Mouse (Mus musculus): ENCODE measurements at regions not wholly inside any gene's neighbourhood (a gene's known extent, or its start where the extent isn't known, plus 50 kb on each side); places are given as distances from the start of the nearest gene placed in this dataset.

GRCm38 (mm10) chr1:61234298-61234682, 256.6 kb downstream of the Icos start:
- ATAC-seq (ENCODE audit: low FRiP score), result no peak
- H3K9ac ChIP-seq, result no peak overlapping the region
- H3K27me3 ChIP-seq, result no peaks in the 10 kb centered on the region
- peak overlapping the region; percentile 67; the same call in 1 of the 2 replicates for H3K27ac ChIP-seq
- H3K4me1 ChIP-seq (replicated peaks), result peaks cover 16% of the 10 kb centered on the region
- 0% methylated on average over 1 of the region's 1 CpGs for WGBS
- peak overlapping the region; percentile 36; the same call in 1 of the 2 replicates for H3K4me2 ChIP-seq
- H3K9me3 ChIP-seq, result no peaks in the 10 kb centered on the region
- H3K36me3 ChIP-seq, result no peaks in the 10 kb centered on the region
- no peak overlapping the region for H3K4me3 ChIP-seq

DNA sequence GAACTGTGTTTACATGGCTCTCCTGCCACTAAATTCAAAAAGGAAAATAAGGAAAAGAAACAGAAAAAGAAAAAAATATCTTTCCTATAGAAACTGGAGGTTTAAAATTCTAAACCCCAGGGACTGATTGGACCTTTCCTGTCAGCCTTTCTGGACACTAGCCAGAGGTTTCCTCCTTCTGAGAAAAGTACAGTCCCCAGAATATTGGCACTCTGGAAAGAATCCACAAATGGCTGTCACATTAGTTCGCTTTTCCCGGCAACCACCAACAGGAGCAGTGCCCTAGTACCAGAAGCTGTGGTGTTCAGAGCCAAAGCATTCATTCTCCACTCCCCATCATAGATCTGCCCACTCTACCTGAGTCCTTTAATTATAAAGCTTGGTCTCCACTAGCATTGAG, 258.8 kb downstream of the Icos start:
- no peak overlapping the region for H3K4me2 ChIP-seq
- 81% methylated on average over 2 of the region's 2 CpGs for WGBS
- H3K9me3 ChIP-seq, result no peaks in the 10 kb centered on the region
- H3K27me3 ChIP-seq, result no peaks in the 10 kb centered on the region
- H3K4me1 ChIP-seq (replicated peaks), result peaks cover 16% of the 10 kb centered on the region
- no peak for ATAC-seq (ENCODE audit: low FRiP score)
- H3K4me3 ChIP-seq, result no peak overlapping the region
- H3K36me3 ChIP-seq, result no peaks in the 10 kb centered on the region
- no peak overlapping the region for H3K9ac ChIP-seq
- no peak overlapping the region for H3K27ac ChIP-seq

DNA sequence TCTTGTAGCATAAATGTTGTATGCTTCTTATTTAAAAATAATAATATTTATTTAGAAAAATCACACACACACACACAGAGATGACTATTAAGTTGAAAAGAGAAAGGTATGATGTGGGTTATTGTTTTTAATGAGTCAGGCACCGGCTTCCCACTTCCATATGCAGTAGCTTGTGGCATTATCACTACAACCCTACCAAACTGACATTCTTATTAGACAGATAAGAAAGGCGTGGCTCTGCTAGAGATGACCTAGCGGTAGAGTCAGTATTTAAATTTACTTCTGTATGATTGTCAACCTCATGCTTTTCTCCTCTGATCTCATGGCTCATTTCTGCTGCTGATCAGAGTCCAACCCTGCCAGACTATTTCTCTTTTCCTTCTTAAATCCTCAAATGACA, 260.9 kb downstream of the Icos start:
- H3K9ac ChIP-seq, result no peak overlapping the region
- no peak overlapping the region for H3K4me3 ChIP-seq
- H3K4me1 ChIP-seq (replicated peaks), result peaks cover 9% of the 10 kb centered on the region
- no peak for ATAC-seq (ENCODE audit: low FRiP score)
- H3K4me2 ChIP-seq, result no peak overlapping the region
- H3K27me3 ChIP-seq, result no peaks in the 10 kb centered on the region
- no peaks in the 10 kb centered on the region for H3K36me3 ChIP-seq
- H3K9me3 ChIP-seq, result no peaks in the 10 kb centered on the region
- WGBS, result 93% methylated on average over 3 of the region's 3 CpGs
- no peak overlapping the region for H3K27ac ChIP-seq

DNA sequence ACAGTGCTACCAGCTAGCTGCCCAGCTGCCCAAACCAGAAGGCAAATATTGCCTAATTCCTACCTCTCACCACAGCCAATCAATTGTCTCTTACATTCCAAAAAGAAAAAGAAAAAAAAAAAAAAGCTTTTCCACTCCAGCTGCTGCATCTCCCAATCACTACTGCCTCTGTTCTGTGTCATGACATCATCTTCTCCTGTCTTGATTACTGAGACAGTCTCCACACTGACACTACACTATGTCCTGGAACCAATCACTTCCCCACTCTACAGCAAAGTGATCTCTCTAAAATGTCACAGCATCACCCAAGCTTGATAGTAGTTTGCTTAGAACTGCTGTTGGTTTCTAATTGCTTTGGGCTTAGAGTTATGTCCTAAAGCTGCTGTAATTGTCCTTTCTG, 279.8 kb downstream of the Icos start:
- Histone ChIP-seq H3K4me1 (replicated peaks) (no peaks in the 10 kb centered on the region), H3K27me3 (no peaks in the 10 kb centered on the region), H3K4me2 (no peak overlapping the region), H3K9me3 (no peaks in the 10 kb centered on the region), H3K36me3 (no peaks in the 10 kb centered on the region), H3K27ac (no peak overlapping the region), H3K9ac (no peak overlapping the region), H3K4me3 (no peak overlapping the region)
- ATAC-seq (ENCODE audit: low FRiP score), result no peak

DNA sequence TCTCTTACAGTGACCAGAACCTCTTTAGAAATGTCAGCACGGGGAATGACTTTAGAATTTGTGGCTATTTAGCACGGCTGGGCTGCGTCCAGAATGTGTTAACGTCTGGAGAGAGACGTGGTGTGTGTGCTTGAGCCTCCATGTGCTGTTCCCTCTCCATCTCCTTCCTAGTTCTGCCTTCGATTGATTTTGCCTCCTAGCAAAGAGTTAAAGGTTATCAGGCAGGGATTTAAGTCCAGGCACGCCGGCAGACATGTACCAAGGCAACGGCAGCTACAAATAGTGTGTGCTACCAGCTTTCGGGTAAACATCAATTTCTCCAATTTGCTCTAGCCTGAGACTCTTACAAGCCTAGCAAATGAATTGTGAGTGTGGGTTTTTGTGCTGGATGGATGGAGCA, 285.7 kb downstream of the Icos start:
- Histone ChIP-seq H3K36me3 (no peaks in the 10 kb centered on the region), H3K4me2 (no peak overlapping the region), H3K9ac (no peak overlapping the region), H3K9me3 (no peaks in the 10 kb centered on the region), H3K27ac (no peak overlapping the region), H3K4me3 (no peak overlapping the region), H3K27me3 (no peaks in the 10 kb centered on the region), H3K4me1 (replicated peaks) (peaks cover 24% of the 10 kb centered on the region)
- 62% methylated on average over 10 of the region's 10 CpGs for WGBS
- ATAC-seq (ENCODE audit: low FRiP score), result no peak

DNA sequence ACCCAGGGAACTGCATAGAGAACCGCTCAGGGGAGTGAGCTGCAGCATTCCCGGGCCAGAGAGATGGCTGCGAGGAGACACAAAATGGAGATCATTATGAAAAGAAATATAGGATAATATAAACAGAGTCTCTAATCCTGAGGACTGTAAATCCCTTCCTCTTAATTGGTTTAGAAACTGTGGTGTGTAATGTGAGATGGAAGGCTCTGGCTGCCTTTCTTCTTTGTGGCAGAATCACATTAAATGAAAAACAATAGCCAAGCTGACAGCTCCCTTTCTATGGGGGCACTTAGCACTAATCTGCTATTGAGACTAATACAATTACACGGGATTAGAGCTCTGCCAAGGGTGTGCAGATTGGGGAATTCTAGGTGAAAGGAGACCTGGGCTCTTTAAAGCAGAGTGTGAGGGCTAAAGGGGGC, 288.0 kb downstream of the Icos start:
- Histone ChIP-seq H3K36me3 (no peaks in the 10 kb centered on the region), H3K4me2 (no peak overlapping the region)
- peak; percentile 52 for ATAC-seq (ENCODE audit: low FRiP score)

DNA sequence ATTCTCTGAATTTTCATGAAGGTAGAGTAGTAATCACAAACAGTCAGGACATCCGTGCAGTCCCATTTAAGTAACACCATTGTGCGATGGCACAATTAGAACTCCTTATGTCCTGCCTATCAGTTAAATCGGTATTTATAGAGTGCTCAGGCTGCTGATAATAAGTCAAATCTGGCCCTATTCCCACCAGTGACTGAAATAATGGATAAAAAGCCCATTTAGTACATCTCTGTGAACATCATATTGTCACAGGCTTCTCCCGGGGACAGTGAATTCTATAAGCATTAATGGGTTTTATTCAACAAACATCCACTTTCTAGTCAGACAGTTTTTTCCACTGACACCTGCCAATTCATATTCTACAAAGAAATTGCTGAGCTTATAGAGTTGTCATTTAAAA, 296.1 kb downstream of the Icos start:
- H3K4me2 ChIP-seq, result no peak overlapping the region
- WGBS, result 71% methylated on average over 4 of the region's 4 CpGs
- no peak for ATAC-seq (ENCODE audit: low FRiP score)
- H3K9me3 ChIP-seq, result no peaks in the 10 kb centered on the region
- no peaks in the 10 kb centered on the region for H3K36me3 ChIP-seq
- H3K4me1 ChIP-seq (replicated peaks), result no peaks in the 10 kb centered on the region
- no peak overlapping the region for H3K27ac ChIP-seq
- H3K4me3 ChIP-seq, result no peak overlapping the region
- no peaks in the 10 kb centered on the region for H3K27me3 ChIP-seq
- H3K9ac ChIP-seq, result no peak overlapping the region

More for the DNA sequence above, 288.0 kb downstream of the Icos start:
- peak overlapping the region; percentile 69 for H3K27ac ChIP-seq
- WGBS, result 5% methylated on average over 4 of the region's 4 CpGs
- no peak overlapping the region for H3K9ac ChIP-seq
- no peaks in the 10 kb centered on the region for H3K9me3 ChIP-seq
- peaks cover 24% of the 10 kb centered on the region for H3K4me1 ChIP-seq (replicated peaks)
- H3K4me3 ChIP-seq, result no peak overlapping the region
- H3K27me3 ChIP-seq, result no peaks in the 10 kb centered on the region

- Histone ChIP-seq H3K4me1 (replicated peaks) (no peaks in the 10 kb centered on the region), H3K36me3 (no peaks in the 10 kb centered on the region), H3K9ac (no peak overlapping the region), H3K27ac (no peak overlapping the region), H3K4me3 (no peak overlapping the region), H3K27me3 (no peaks in the 10 kb centered on the region), H3K9me3 (no peaks in the 10 kb centered on the region), H3K4me2 (no peak overlapping the region)
- 97% methylated on average over 1 of the region's 1 CpGs for WGBS
- no peak for ATAC-seq (ENCODE audit: low FRiP score)
These were observed 296.5 kb downstream of the Icos start for GRCm38 (mm10) chr1:61274244-61274643.

- Histone ChIP-seq H3K9ac (no peak overlapping the region), H3K9me3 (no peaks in the 10 kb centered on the region), H3K27ac (no peak overlapping the region), H3K4me1 (replicated peaks) (no peaks in the 10 kb centered on the region), H3K36me3 (no peaks in the 10 kb centered on the region), H3K4me3 (no peak overlapping the region), H3K4me2 (no peak overlapping the region), H3K27me3 (no peaks in the 10 kb centered on the region)
- WGBS, result 86% methylated on average over 4 of the region's 4 CpGs
- ATAC-seq (ENCODE audit: low FRiP score), result no peak
These were observed 299.5 kb downstream of the Icos start for GRCm38 (mm10) chr1:61277170-61277710.

- no peak overlapping the region for H3K4me3 ChIP-seq
- no peak for ATAC-seq (ENCODE audit: low FRiP score)
- H3K27me3 ChIP-seq, result no peaks in the 10 kb centered on the region
- no peaks in the 10 kb centered on the region for H3K9me3 ChIP-seq
- H3K27ac ChIP-seq, result no peak overlapping the region
- no peaks in the 10 kb centered on the region for H3K4me1 ChIP-seq (replicated peaks)
- no peaks in the 10 kb centered on the region for H3K36me3 ChIP-seq
- 91% methylated on average over 3 of the region's 3 CpGs for WGBS
- no peak overlapping the region for H3K9ac ChIP-seq
- no peak overlapping the region for H3K4me2 ChIP-seq
These were observed 310.5 kb downstream of the Icos start for GRCm38 (mm10) chr1:61288185-61288584.

- Histone ChIP-seq H3K4me1 (replicated peaks) (peaks cover 7% of the 10 kb centered on the region), H3K9ac (no peak overlapping the region), H3K36me3 (no peaks in the 10 kb centered on the region), H3K4me2 (no peak overlapping the region), H3K27ac (no peak overlapping the region), H3K9me3 (no peaks in the 10 kb centered on the region), H3K27me3 (no peaks in the 10 kb centered on the region), H3K4me3 (no peak overlapping the region)
- 83% methylated on average over 6 of the region's 6 CpGs for WGBS
- no peak for ATAC-seq (ENCODE audit: low FRiP score)
These were observed 311.2 kb downstream of the Icos start for GRCm38 (mm10) chr1:61288946-61289345.

DNA sequence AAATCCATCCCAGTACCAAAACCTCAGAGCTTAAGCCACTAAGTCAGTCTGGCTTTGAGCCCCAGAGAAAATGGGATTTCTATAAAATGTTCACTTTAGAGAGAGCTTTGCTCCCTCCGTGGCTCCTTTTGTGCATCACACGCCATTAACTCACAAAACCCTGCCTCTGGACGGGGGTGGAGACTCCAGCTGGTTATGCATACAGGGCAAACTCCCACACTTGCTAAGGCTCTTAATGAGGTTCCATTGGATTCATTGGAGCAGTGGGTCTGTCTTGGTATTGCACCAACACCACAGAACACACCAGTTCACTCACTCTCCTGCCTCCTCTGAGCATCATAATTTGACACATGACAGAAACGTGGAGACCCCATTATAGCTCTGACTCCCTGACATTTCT, 311.8 kb downstream of the Icos start:
- Histone ChIP-seq H3K36me3 (no peaks in the 10 kb centered on the region), H3K4me2 (no peak overlapping the region), H3K27me3 (no peaks in the 10 kb centered on the region), H3K9me3 (no peaks in the 10 kb centered on the region), H3K4me3 (no peak overlapping the region), H3K4me1 (replicated peaks) (peaks cover 9% of the 10 kb centered on the region), H3K9ac (no peak overlapping the region), H3K27ac (no peak overlapping the region)
- no peak for ATAC-seq (ENCODE audit: low FRiP score)
- 47% methylated on average over 4 of the region's 4 CpGs for WGBS

GRCm38 (mm10) chr1:61293106-61293505, 315.4 kb downstream of the Icos start:
- no peak for ATAC-seq (ENCODE audit: low FRiP score)
- 66% methylated on average over 5 of the region's 5 CpGs for WGBS
- peak overlapping the region; percentile 76 for H3K27ac ChIP-seq

More at GRCm38 (mm10) chr1:61293106-61293505, 315.4 kb downstream of the Icos start:
- Histone ChIP-seq H3K36me3 (no peaks in the 10 kb centered on the region), H3K9me3 (no peaks in the 10 kb centered on the region), H3K9ac (no peak overlapping the region), H3K4me1 (replicated peaks) (peaks cover 22% of the 10 kb centered on the region), H3K4me2 (no peak overlapping the region), H3K4me3 (no peak overlapping the region), H3K27me3 (no peaks in the 10 kb centered on the region)

Data from hindbrain, embryonic 13.5 days (tissue).